Mouse (Mus musculus) hematopoietic stem cell, adult 5-6 weeks (primary cell): ENCODE data around the gene Prkce. TPM values are rescaled to one million over a fixed set of nuclear protein-coding genes. Genes with fewer than 3 reads are reported as not detected.

ENCODE experiments used
- ATAC-seq, 2 experiments: fragments of 125-278 bp in 1 of 2; replicated peaks in 1 of 2; 2 replicates each; pipeline ENCODE4 v1.8.0; 2016 to 2017; ENCODE audit warnings: inconsistent platforms in 2 of 2, mild to moderate bottlenecking in 2 of 2, moderate number of reproducible peaks in 2 of 2, low read depth in 1 of 2, moderate TSS enrichment in 1 of 2; ENCODE audit not compliant: low FRiP score in 2 of 2, poor library complexity in 2 of 2, severe bottlenecking in 2 of 2, insufficient read depth in 1 of 2, low TSS enrichment in 1 of 2
- total RNA-seq: library from RNA; stranded (forward); fragments of 172-1452, 232-1000 nt; gene quantifications from 2 replicates; pipeline ENCODE4 v1.2.3, GENCODE M21; 2017

The Prkce gene
- total RNA-seq, 1 experiment from 2014 or later: 15.4 TPM

DNA sequence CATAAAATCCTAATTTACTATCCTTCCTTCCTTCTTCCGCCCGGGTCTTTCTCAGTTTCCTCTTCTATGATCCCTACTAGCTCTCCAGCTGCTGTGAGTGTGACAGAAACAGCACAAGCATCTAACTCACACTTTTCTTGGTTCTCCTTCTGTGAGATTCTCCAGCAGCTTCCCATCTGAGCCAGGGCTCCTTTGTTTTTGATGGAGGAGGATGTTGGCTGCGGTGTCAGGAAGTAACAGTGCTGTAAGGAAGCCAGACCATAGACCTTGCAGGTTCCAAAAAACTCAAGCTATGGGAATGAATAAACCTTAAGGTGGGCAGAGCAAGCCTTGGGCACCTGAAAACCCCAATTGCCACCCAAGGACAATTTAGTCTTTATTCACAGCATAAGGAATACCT lies 537.7 kb downstream of the Prkce start:
- no peak for ATAC-seq

DNA sequence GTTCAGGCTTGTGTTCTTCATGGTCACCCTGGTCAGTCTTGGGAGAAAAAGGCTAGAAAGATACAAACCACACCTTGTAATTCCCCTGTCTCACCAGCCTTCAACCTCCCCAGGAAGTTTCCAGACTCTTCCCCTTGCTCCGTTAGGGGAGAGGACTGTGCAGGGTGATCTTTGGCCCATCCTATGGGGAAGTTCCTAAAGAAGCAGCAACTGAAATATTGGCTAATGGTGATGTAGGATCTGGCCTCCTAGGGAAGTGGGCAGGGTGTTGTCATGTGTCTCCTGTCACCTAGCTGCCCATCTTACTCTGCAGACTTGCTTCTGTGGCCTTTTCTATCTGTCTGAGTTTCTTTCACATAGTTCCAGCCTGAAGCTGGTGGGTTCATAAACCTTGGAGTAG lies 538.9 kb downstream of the Prkce start:
- no peak for ATAC-seq

Other genes with a start within 250 kb of the Prkce start
- gene Srbd1, start 22.6 kb upstream of the Prkce start, total RNA-seq: 27.5 and 34.5 TPM in 2 replicates